Mouse (Mus musculus) heart, adult 18-20 months (tissue): Measurements from ENCODE around the gene Armc8. TPM values are rescaled to one million over a fixed set of nuclear protein-coding genes. Genes with fewer than 3 reads are reported as not detected.

Experiments
- DNase-seq, 2 experiments: peaks; one replicate each; pipeline ENCODE4 v3.0.0; 2021 to 2022; ENCODE audit warnings: mixed read lengths in 1 of 2
- total RNA-seq, 2 experiments: library from RNA; stranded (reverse); gene quantifications; 2 replicates each; pipeline ENCODE4 v1.2.3; 2021

Armc8 gene
- total RNA-seq, 2 experiments from 2014 or later = 16.8 to 17.3 TPM

DNA sequence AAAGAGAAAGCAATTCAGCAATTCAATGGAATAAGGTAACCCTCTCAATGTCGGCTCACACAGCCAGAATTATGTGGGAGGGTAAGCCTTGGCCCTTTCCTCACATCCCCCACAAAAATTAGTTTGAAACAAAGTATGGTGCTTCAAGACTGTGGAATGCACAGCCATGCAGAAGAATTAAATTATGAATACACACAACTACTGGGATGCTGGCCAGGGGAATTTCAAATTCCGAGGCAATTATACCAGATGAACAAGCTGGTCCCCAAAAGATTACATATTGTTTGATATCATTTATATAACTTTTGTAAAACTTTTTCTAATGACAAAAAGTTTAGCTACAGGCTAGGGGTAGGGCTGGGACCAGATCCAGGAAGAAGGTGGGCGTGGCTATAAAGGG, 121.4 kb downstream of the Armc8 start:
- DNase-seq = no peak

DNA sequence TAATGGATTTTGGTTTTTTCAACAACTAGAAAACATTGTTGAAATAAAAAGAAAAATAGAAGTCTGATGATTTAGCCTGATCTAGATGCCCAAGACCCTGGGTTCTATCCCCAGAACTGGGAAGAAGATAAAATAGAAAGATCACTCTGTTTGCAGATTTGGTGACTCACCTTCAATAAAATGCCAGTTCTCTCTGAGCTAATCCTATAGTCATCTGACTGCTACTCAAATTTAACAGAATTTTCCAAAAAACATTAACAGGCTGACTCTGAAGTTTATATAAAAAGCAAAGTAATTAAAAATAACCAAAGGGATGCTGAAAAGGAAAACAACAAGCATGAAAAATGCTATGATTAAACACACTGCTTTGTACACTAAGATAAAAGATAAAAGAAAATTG, 122.4 kb downstream of the Armc8 start:
- DNase-seq = no peak

DNA sequence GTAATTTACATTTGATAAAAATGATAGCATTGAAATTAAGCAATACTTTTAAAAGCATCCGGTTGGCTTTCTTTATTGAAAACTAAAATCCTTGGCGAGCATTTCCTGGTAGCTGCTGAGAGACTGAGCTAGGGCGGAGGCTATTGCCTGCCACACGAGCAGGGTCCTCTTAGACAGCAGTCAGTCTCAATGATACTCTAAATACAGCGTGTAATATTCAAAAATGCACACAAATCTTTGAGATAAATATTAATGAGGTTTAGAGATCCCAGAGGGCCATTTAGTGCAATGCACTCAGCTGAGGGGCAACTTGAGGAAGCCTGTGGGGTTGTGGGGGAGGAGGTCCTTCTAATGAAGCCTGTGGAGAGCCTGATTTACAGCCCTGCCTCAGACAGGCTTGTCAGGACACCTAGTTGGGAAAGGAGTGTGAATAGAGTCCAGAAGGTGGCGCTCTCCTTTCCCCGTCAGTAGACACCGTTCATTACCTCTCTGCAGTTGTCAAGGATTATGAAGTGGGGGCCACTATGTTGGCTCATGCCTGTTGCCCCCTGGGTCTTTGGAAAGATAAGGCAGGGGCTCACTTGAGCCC, 124.0 kb downstream of the Armc8 start:
- DNase-seq = no peak

DNA sequence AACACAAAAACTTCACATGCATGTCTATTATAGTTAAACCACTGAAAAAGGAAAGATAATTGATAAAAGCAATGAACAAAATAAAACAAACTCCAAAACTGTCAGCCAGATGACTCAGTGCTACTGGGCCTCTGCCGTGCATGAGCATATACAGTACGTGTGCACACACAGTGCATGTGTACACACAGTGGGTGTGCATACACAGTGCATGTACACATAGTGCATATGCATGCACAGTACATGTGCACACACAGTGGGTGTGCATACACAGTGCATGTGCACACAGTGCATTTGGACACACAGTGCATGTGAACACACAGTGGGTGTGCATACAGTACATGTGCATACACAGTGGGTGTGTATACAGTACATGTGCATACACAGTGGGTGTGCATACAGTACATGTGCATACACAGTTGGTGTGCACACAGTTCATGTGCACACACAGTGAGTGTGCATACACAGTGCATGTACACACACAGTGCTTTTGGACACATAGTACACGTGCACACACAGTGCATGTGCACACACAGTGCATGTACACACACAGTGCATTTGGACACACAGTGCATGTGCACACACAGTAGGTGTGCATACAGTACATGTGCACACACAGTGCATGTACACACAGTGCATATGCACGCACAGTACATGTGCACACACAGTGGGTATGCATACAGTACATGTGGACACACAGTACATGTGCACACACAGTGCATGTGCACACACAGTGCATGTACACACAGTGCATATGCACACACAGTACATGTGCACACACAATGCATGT, 126.9 kb downstream of the Armc8 start:
- DNase-seq = no peak

DNA sequence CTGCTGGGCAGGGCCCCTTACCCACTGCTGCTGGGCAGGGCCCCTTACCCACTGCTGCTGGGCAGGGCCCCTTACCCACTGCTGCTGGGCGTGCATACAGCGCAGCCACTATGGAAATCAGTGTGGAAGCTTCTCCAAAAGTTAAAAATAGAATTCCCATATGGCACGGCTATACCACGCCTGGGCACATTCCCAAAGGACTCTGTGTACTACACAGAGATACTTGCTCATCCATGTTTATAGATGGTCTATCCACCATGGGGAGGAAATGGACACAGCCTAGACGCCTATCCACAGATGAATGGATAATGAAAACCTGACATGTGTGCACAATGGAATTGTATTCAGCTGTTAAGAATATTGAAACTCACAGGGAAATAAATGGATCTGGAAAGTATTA, 127.8 kb downstream of the Armc8 start:
- no peak for DNase-seq

DNA sequence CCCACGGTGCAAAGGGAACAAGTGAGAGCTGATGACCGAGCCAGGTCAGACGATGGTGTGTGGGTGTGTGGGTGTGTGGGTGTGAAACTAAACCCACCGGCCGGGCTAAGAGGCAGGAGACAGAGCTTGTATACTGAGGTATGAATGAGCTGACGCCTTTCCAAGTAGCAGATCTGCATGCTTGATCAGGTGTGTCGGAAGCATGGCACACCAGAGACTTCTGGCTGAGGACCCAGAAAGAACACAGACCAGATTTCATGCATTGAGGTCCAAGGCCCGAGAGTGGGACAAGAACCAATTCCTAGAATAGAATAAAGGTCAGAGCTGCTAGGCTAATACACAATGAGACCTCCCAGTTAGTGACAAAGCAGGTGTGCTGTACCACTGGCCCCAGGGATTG, 129.6 kb downstream of the Armc8 start:
- no peak for DNase-seq

DNA sequence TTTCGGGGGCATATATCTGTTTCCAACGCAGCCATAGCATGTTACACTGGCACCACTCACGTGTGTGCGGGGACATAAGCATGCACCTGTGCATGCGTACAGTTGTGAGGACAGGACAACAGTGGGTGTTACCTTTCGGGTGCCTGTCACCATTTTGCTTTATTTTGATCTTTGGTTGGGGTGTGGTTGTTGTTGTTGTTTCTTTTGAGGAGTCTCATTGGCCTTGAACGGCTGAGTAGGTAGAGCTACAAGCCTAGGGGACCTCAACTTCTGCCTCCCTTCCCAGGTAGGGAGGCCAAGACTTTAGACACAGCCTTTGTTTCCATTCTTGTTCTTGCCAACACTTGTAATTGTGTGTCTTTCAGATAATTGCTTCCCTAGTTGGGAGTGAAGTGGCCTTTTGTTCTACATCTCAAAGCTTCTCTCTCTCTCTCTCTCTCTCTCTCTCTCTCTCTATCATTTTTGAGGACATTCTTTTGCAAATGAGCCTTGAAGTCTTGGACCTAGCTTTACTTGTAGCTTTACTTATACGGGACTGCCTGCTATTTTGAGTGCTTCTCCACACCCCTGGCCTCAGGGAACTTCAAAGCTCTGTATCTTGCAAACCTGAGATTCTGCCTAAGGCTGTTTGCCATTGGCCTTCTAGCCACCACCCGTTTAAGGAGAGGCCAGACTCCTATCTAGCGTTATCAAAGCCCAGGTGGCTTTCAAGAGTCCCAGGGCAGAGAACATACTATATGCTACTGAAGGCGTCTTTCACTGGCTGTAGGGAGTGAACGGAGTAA, 130.7 kb downstream of the Armc8 start:
- DNase-seq = no peak

DNA sequence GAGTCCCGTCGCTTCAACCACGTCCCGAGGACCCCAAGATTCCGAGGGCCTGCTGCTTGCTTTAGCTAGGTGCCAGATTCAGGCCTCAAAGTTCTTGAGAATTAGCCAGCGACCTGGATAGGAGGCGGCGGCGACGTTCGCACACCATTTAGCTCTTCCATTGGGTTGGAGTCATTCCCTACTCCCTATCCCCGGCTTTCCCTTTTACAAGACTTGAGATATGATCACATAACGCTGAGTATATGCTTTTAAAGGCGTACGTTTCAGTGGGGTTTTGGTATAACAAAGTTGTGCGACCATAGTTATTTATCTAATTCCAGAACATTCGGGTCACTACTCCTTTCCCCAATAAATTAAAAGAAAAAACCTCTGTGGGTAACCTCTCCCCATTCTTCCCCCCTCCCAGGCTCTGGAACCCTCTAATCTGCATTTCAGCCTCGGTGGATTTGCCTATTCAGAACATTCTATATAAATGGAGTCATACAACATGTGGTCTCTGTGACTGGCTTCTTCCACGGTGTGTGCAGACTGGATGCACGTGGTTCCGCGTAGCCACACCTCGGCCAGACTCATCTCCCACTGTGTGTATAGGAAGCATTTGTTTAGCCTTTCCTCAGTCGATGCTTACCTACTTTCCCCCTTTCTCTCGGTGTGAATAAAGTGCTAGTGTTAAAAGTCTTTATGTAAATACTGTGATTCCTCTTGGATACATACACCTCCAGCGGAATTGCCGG, 131.5 kb downstream of the Armc8 start, which contains the start of gene Mras:
Gene Mras (minus strand): TSS at position 351 of the 734 bp plus-strand sequence.
- peak in 1 of 2 experiments; percentile 46 for DNase-seq

DNA sequence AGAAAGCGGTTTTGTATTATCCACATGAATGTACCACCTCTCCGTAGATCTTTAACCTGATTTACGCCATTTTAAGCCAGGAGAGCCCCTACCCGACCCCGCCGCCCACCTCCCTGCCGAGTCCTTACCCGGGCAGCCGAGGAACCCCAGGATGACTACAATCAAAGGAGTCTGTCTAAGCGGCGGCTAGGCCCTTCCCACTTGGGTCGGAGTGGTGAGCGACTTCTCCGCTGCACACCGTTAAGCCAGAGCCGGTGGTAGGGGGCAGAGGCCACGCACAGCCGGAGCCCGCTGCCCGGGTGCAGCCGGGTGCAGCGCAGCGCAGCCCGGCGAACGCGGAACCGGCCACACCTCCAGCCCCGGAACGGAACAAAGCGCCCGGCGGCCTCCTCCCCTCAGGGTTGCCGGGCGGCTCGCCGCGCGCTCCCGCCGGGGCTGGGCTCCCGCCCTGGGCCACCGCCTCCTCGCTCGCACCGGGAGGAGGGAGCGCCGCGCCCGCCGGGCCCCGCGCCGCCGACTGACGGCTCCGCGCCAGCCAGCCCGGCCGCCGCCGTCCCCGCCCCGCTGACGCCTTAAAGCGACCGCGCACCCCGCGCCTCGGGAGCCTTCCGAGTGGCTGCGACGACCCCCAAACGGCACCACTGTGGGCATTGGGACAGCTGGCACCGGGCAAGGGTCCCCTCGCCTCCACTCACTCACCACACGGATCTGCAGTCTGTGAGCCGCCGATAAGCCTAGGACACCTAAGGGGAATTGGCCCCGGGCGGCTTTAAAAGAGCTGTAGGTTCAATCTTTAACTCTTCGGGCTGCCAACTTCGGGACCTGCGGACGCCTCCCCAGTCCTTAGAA, 132.3 kb downstream of the Armc8 start:
- peak; percentile 86 to 89 for DNase-seq

DNA sequence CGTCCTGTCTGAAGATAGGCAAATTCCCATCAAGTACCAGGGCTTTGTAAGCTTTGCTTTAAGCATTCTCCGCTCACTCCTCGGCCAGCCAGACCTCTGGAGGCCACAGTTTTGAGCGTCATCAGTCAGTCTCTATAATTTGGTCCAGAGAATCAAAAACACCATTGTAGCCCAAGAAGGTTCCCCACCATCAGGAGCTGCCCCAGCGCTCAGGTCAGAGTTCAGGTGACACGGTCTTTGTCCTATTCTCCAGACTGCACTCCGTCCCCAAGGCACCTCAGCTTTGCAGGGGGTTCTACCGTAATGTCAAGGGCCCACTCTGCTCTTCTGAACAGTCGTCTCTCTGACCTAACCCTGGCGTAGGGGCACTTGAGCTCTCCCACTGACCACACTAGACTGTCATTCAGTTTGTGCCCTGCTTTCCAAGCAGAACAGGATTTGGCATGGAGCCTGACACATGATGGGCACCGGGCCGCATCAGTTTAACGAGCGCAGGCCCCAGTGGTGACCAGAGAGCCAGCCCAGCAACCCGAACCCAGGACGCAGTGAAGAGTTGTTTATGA, 133.0 kb downstream of the Armc8 start:
- DNase-seq = peak; percentile 46 to 65

DNA sequence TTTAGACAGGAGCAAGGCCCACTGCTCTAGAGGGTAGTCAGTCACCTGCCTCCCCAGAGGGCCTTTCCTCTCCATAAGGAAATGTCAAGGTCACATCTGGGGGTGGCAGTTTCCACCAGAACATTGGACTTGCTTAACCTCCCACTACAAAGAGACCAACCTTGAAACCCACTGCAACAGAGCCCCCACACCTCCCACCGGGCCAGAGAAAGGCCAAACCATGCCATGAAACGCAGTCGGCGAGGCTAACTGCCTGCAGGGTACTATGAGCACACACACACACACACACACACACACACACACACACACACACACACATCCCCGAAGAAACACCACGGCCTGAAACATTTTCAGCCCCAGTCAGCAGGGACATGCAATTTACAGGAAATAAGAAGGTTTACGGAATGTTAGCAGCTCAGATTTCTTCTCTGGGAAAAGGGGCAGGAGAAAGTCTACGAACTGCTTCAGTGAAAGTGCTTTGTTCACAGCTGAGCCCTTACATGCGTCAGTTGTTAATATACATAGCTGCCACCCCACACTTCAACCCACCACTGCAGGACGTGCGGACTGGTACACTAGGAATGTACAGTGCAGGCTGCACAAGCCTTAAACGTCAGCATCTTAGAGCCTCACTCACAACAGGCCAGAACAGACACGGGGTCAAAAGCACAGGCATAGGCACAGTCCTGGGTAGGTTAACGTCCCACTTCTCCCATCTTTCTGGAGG, 133.6 kb downstream of the Armc8 start:
- no peak for DNase-seq

DNA sequence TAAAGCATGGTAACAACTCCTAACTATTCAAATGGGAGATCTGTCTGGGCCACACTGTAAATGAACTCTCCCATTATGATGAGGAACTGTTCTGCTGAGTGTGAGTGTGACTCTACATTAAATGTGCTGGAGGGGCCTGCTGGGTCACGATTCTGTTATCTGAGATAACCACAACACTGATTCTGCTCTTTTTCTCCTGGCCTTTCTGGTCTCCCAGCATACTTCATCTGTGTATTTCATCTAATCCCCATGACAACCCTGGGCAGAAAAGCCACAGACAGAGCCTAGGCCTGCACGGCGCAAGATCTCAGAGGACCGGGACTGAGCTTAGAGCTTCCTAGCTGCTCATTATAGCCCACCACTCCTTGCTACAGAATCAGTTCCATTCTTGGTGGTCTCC, 136.2 kb downstream of the Armc8 start:
- DNase-seq = no peak

DNA sequence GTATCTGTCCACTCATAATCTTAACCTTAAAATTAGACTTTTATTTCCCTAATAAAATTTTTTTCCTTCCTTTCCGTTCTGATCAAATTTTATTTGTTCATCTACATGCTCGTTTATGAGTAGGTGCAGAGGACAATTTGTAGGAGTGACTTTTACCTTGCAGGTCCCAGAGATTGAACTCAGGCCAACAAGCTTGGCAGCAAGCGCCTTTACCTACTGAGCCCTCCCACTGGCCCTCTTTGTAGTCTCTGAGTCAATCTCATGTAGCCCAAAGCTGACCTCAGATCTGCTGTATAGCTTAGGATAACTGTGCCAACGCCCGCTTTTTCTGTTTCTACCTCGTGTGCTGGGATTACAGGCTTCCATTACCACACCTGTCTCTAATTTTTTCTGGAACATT, 136.7 kb downstream of the Armc8 start:
- no peak for DNase-seq

DNA sequence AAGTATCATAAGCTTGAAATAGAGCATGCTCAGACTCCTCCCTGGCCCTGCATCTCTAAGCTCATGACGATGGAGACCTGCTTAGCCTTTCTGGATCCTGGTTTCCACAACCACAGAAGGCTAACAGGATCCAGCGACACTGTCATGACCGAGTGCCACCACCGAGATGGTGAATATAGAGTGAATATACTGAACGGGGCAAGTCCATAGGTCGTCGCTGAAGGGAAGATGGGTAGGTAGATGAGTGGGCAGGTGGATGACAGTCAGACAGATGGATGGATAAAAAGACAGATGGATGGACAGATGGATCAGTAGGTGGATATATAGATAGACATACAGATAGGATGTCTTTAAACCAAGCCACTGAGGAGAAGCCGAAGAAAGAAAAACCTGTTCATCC, 137.4 kb downstream of the Armc8 start:
- no peak for DNase-seq

DNA sequence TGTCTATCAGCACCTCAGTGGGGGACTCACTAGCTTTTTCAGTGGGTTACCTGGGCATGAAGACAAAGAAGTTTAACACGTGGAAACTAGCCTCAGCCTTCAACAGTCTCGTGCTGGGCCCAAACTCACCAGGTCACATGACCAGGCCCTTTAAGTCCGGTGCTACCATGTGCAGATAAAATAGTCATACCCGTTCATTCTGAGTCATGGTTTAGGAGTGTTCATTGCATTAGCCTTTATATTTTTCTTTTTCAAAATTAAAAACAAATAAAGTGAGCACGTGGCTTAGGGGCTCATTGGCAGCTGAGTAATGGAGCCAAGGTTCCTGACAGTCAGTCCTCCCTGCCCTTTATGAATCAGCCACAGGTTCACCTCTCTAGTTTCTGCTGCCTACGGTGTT, 137.9 kb downstream of the Armc8 start:
- no peak for DNase-seq

DNA sequence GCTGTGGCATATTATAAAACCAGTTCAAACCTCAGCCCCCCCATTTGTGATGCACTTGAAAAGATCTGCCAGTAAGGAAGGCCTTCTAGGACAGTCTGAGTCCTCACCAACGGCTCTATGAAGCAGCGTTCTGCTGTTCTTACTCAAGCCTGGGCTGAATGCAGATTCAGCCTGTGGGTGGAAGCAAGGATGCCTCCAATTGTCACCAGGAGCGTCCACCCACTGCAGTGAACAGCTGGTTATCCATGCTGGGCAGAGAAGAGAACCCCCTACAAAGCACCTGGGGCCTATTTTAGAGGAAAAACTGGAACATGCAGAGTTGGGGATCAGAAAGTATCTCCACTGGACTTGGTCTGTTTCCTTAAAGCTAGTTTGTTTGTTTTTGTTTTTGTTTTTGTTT, 138.9 kb downstream of the Armc8 start:
- no peak for DNase-seq

DNA sequence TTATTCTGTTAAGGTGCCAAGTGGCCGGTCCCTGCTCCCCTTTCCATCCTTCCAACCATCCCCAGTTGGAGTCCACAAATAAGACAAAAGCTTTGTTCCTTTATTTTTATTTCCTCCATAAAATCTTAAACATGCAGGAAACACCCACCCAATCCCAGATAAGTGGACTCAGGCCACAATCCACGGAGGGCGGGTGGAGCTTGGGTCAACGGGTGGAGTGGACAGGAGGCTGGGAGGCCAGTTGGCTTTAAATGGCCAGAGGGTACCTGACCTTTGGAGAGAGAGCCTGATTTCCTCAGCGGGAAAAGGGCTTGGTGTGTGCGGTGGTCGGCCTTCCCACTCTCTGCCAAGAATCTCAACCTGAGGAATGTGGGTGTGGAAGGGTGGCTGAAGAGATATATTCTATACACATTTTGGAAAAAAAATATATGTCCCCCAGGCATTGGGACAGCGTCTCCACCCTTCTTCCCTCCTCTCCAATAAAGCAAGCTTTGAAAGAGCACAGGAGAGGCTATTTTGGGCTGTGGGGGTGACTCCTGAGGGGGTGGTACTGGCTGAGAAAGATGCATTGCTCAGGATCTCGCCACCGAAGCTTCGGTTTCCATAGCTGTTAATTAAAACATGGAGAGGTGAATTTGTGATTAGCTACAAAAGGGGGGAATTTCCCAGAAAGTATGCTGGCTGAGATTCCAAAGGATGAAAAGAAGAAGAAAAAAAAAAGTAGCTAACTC, 139.9 kb downstream of the Armc8 start:
- peak in 1 of 2 experiments; percentile 35 for DNase-seq
